8 mouse cellular contexts compared by ENCODE assay signal in genomic region chr7:89404081-89404733, GRCm38 (mm10). TPM values are rescaled to one million over a fixed set of nuclear protein-coding genes. Genes with fewer than 3 reads are reported as not detected.
A peak's percentile ranks its signal among the peaks of the same experiment; 100 is the strongest.
DNase-seq lines count a peak whose midpoint lies in the region; ATAC-seq and TF ChIP-seq lines count a peak whose summit lies in the region.

Tmem135 (minus strand) TSS chr7:89404222.
Fzd4 (plus strand) TSS chr7:89404355.

- in situ Hi-C loops in ES-E14 (cut with MboI; ENCODE audit: low sequenced_read_pairs in 2 of 2, unreplicated experiment in 2 of 2) = loop anchor here (10.0 to 25.0 kb wide), 2 partner anchors 239 to 242 kb away; no protein-coding TSS in a partner anchor

- H3K4me1 ChIP-seq in ES-E14 (ENCODE audit: control insufficient read depth in 2 of 2, insufficient read depth in 2 of 2, low read length in 2 of 2, poor library complexity in 1 of 2) = 0 out of 4 replicates have a peak, but pooled peaks cover 0 to 3% of the 10 kb centered on the region in 2 experiments
- peaks cover 18% of the 10 kb centered on the region for H3K4me1 ChIP-seq in forebrain, embryonic 16.5 days (replicated peaks; ENCODE audit: control insufficient read depth, insufficient read depth, low read length)
- 0 out of 2 replicates have a peak, but pooled peaks cover 8% of the 10 kb centered on the region for H3K4me1 ChIP-seq in lung, embryonic 14.5 days (ENCODE audit: insufficient read depth)
- H3K4me1 ChIP-seq in olfactory bulb, adult 2 months (ENCODE audit: control insufficient read depth, insufficient read depth, low read length) = peaks cover 14% of the 10 kb centered on the region; the same call in 1 of the 2 replicates
- peaks cover 13% of the 10 kb centered on the region for H3K4me1 ChIP-seq in thymus, adult 2 months (replicated peaks; ENCODE audit: control insufficient read depth, insufficient read depth, low read length)

- intact Hi-C loops in heart, postnatal 36 days (cut with DNase I) = loop anchor here (5.0 kb wide), 1 partner anchor 67 kb away; no protein-coding TSS in a partner anchor

- peak; percentile 28; the same call in 1 of the 2 replicates for TF ChIP-seq CTCF in layer of hippocampus, adult 2 months (conservative IDR thresholded peaks at IDR 0.05)
- TF ChIP-seq CTCF in lung, embryonic 14.5 days (IDR thresholded peaks at IDR 0.05; ENCODE audit: low read depth) = no peak; the same call in 1 of the 2 replicates
- TF ChIP-seq CTCF in olfactory bulb, adult 2 months (IDR thresholded peaks at IDR 0.05; ENCODE audit: insufficient read depth, low read depth, low read length) = no peak
- no peak for TF ChIP-seq CTCF in thymus, adult 2 months (IDR thresholded peaks at IDR 0.05; ENCODE audit: borderline replicate concordance, control insufficient read depth, extremely low read depth, insufficient read depth, low read length, poor library complexity)

- peak within 1 kb of the TSS; percentile 59 for H3K9ac ChIP-seq in ES-E14 (ENCODE audit: insufficient read depth, low read depth, low read length, poor library complexity, severe bottlenecking)
- H3K9ac ChIP-seq in forebrain, embryonic 16.5 days (replicated peaks; ENCODE audit: low read depth, low read length) = peak within 1 kb of the TSS; percentile 75
- peak within 1 kb of the TSS; percentile 79 for H3K9ac ChIP-seq in lung, embryonic 14.5 days

- H3K4me3 ChIP-seq in ES-E14 (ENCODE audit: insufficient read depth in 1 of 2, low read depth in 1 of 2, low read length in 2 of 2, poor library complexity in 1 of 2, severe bottlenecking in 1 of 2) = peak within 1 kb of the TSS; percentile 70 to 96
- peak within 1 kb of the TSS; percentile 70 for H3K4me3 ChIP-seq in forebrain, embryonic 16.5 days (replicated peaks; ENCODE audit: low read length)
- H3K4me3 ChIP-seq in layer of hippocampus, adult 2 months = peak within 1 kb of the TSS; percentile 90
- H3K4me3 ChIP-seq in lung, embryonic 14.5 days (ENCODE audit: low read depth, low read length) = peak within 1 kb of the TSS; percentile 67
- peak within 1 kb of the TSS; percentile 84 for H3K4me3 ChIP-seq in olfactory bulb, adult 2 months (ENCODE audit: insufficient read depth, low read depth, low read length)
- H3K4me3 ChIP-seq in thymus, adult 2 months (ENCODE audit: control insufficient read depth, insufficient read depth, low read length) = peak within 1 kb of the TSS; percentile 50

- peak; percentile 97 for DNase-seq in ES-E14 (ENCODE audit: low read depth, low spot score)
- peak; percentile 96 for DNase-seq in cerebellum, adult 11-12 months
- DNase-seq in heart, postnatal 36 days = peak; percentile 93
- DNase-seq in layer of hippocampus, adult 2 months (ENCODE audit: low spot score in 2 of 2) = peak; percentile 81 to 90
- DNase-seq in lung, embryonic 14.5 days = peak; percentile 97
- peak; percentile 71 for DNase-seq in thymus, adult 2 months

- ATAC-seq in forebrain, embryonic 16.5 days = peak; percentile 94
- ATAC-seq in lung, embryonic 14.5 days (ENCODE audit: insufficient read depth) = peak; percentile 97

- no peaks in the 10 kb centered on the region for H3K36me3 ChIP-seq in ES-E14 (ENCODE audit: control insufficient read depth, insufficient read depth, low read length, poor library complexity, severe bottlenecking)
- no peaks in the 10 kb centered on the region for H3K36me3 ChIP-seq in forebrain, embryonic 16.5 days (ENCODE audit: control insufficient read depth, insufficient read depth)
- H3K36me3 ChIP-seq in lung, embryonic 14.5 days (ENCODE audit: insufficient read depth) = peaks cover 11% of the 10 kb centered on the region; the same call in 1 of the 2 replicates
- no peaks in the 10 kb centered on the region for H3K36me3 ChIP-seq in thymus, adult 2 months (ENCODE audit: control insufficient read depth, insufficient read depth, low read length)

- no peaks in the 10 kb centered on the region for H3K9me3 ChIP-seq in ES-E14 (ENCODE audit: control insufficient read depth, insufficient read depth, low read depth, low read length)
- no peaks in the 10 kb centered on the region for H3K9me3 ChIP-seq in forebrain, embryonic 16.5 days (ENCODE audit: control insufficient read depth, low read length)
- H3K9me3 ChIP-seq in lung, embryonic 14.5 days (ENCODE audit: low read depth, low read length) = no peaks in the 10 kb centered on the region

- peak within 1 kb of the TSS; percentile 100 for H3K4me2 ChIP-seq in forebrain, embryonic 16.5 days (ENCODE audit: low read length)
- H3K4me2 ChIP-seq in lung, embryonic 14.5 days = peak within 1 kb of the TSS; percentile 90

- peaks cover 2% of the 10 kb centered on the region; the same call in 1 of the 2 replicates for H3K27me3 ChIP-seq in forebrain, embryonic 16.5 days (replicated peaks; ENCODE audit: control insufficient read depth, insufficient read depth, low read length)
- H3K27me3 ChIP-seq in lung, embryonic 14.5 days (ENCODE audit: insufficient read depth, low read length) = 0 out of 2 replicates have a peak, but pooled peaks cover 6% of the 10 kb centered on the region
- H3K27me3 ChIP-seq in thymus, adult 2 months (ENCODE audit: control insufficient read depth, insufficient read depth, low read length) = peaks cover 15% of the 10 kb centered on the region; the same call in 1 of the 2 replicates

- 0% methylated on average over 57 of the region's 62 CpGs for WGBS in forebrain, embryonic 16.5 days
- under 1% methylated on average over 60 of the region's 62 CpGs for WGBS in lung, embryonic 14.5 days
- under 1% methylated on average over 53 of the region's 62 CpGs for WGBS in olfactory bulb, adult 2 months
- WGBS in thymus, adult 2 months = 1% methylated on average over 62 of the region's 62 CpGs

- TF ChIP-seq POLR2A in olfactory bulb, adult 2 months (IDR thresholded peaks at IDR 0.05; ENCODE audit: insufficient read depth, low read depth, low read length) = peak; percentile 26
- TF ChIP-seq POLR2A in thymus, adult 2 months (IDR thresholded peaks at IDR 0.05; ENCODE audit: control insufficient read depth, extremely low read depth, insufficient read depth, low read length, poor library complexity) = no peak

- no peak within 1 kb of the TSS for H3K27ac ChIP-seq in ES-E14 (ENCODE audit: insufficient read depth, low read depth, low read length, poor library complexity, severe bottlenecking)
- H3K27ac ChIP-seq in forebrain, embryonic 16.5 days (ENCODE audit: low read length) = peak within 1 kb of the TSS; percentile 49
- peak within 1 kb of the TSS; percentile 93 for H3K27ac ChIP-seq in layer of hippocampus, adult 2 months
- peak within 1 kb of the TSS; percentile 86 for H3K27ac ChIP-seq in lung, embryonic 14.5 days (ENCODE audit: low read depth)
- peak within 1 kb of the TSS; percentile 38 for H3K27ac ChIP-seq in olfactory bulb, adult 2 months (ENCODE audit: insufficient read depth, low read depth, low read length)
- no peak within 1 kb of the TSS for H3K27ac ChIP-seq in thymus, adult 2 months (ENCODE audit: control insufficient read depth, insufficient read depth, low read length)

TF ChIP-seq in ES-E14, 5 proteins besides CTCF, POLR2A, EP300 and RAD21:
- TF ChIP-seq HCFC1 (IDR thresholded peaks at IDR 0.05; ENCODE audit: borderline replicate concordance, insufficient read depth, low read length) = 0 out of 2 replicates have a peak, but pooled peaks have one; percentile 29
- TF ChIP-seq MAFK (IDR thresholded peaks at IDR 0.05; ENCODE audit: insufficient read depth, low read depth, low read length) = no peak
- no peak for TF ChIP-seq ZC3H11A (IDR thresholded peaks at IDR 0.05; ENCODE audit: borderline replicate concordance, low read depth, low read length)

RNA-seq across cellular contexts. Expression of gene Tmem135, which starts in this region (rescaled TPM):
- 19.0 and 29.2 TPM in 2 replicates for total RNA-seq in ES-E14 (2012; rRNA removed)
- polyA plus RNA-seq in forebrain, embryonic 16.5 days (2015; fragmentation: Nextera tagmentation; extraction: Ambion mirVana) = 25.7 and 27.5 TPM in 2 replicates
- 10 to 100 TPM; 43.3 to 51.3 TPM for total RNA-seq in heart, postnatal 36 days (2021)
- total RNA-seq in layer of hippocampus, adult 2 months (2021) = 10 to 100 TPM; 73.3 to 74.1 TPM
- polyA plus RNA-seq in lung, embryonic 14.5 days (2014; fragmentation: Nextera tagmentation; extraction: Ambion mirVana) = 22.6 and 22.9 TPM in 2 replicates
- not detected in 2 replicates for polyA plus RNA-seq in olfactory bulb, adult 2 months (2012; ENCODE audit: insufficient read depth, insufficient read length, low replicate concordance, missing spikeins)
- polyA plus RNA-seq in thymus, adult 2 months (2012; rRNA removed) = 47.6 and 75.4 TPM in 2 replicates

RNA-seq across cellular contexts. Expression of gene Fzd4, which starts in this region (rescaled TPM):
- total RNA-seq in ES-E14 (2012; rRNA removed) = 2.2 and 3.0 TPM in 2 replicates
- 1.6 and 2.1 TPM in 2 replicates for polyA plus RNA-seq in forebrain, embryonic 16.5 days (2015; fragmentation: Nextera tagmentation; extraction: Ambion mirVana)
- 10 to 100 TPM; 31.6 to 35.8 TPM for total RNA-seq in heart, postnatal 36 days (2021)
- 1 to 10 TPM; 6.1 to 7.2 TPM for total RNA-seq in layer of hippocampus, adult 2 months (2021)
- polyA plus RNA-seq in lung, embryonic 14.5 days (2014; fragmentation: Nextera tagmentation; extraction: Ambion mirVana) = 17.1 and 17.3 TPM in 2 replicates
- polyA plus RNA-seq in olfactory bulb, adult 2 months (2012; ENCODE audit: insufficient read depth, insufficient read length, low replicate concordance, missing spikeins) = not detected in 2 replicates
- polyA plus RNA-seq in thymus, adult 2 months (2012; rRNA removed) = 2.4 and 2.9 TPM in 2 replicates

Comparison
In these comparisons a context has a peak if more than half of its experiments do, and no peak if none do; other contexts are left out.
1. H3K27ac ChIP-seq: peak in forebrain, embryonic 16.5 days (single experiment), layer of hippocampus, adult 2 months (single experiment), lung, embryonic 14.5 days (single experiment) and olfactory bulb, adult 2 months (single experiment); none in ES-E14 (single experiment) and thymus, adult 2 months (single experiment).
2. Peak in every context shown above with its lines, with median percentiles within 50 percentile points of each other: DNase-seq, H3K4me3 ChIP-seq and H3K9ac ChIP-seq.